Mouse (Mus musculus) erythroblast, embryonic 14.5 days (primary cell): ENCODE results near the gene Msantd2.

Experiments
- GATA1 ChIP-seq: IDR thresholded peaks from 2 replicates; pipeline ENCODE4 v1.6.1; 2012; ENCODE audit warnings: low read length, inconsistent platforms, mixed read lengths
- TAL1 ChIP-seq: IDR thresholded peaks from 3 replicates; pipeline ENCODE4 v1.6.1; 2012; ENCODE audit warnings: low read length, inconsistent platforms, mixed read lengths

- TF ChIP-seq TAL1 (no peak), GATA1 (no peak)
Observed at GRCm38 (mm10) chr9:37501170-37501569, 12.1 kb downstream of the Msantd2 start.
